Mouse (Mus musculus): Measurements from ENCODE around the gene Aip.
"Not testable (repeated sequence)": the region's sequence is repeated elsewhere in the genome, so short reads cannot be mapped to it uniquely, and the experiment has no call there.

Gene Aip

DNA sequence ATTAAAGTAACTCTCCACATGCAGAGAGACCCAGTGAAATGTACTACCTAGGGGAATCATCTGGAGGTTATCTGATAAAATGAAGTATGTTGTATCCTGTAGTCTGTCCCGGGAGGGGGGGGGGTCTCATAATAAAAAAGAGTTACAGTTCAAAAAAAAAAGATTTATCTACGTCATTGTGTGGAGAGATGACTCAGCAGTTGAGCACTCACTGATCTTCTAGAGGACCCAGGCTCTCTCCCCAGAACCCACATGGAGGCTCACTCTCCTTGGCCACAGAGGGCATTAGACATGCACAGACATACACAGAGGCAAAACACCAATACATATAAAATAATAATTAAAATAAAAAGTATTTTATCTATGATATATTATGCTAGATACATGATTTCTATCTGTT lies 34.3 kb downstream of the Aip start:
- no peak for DNase-seq (ENCODE audit: low spot score)

DNA sequence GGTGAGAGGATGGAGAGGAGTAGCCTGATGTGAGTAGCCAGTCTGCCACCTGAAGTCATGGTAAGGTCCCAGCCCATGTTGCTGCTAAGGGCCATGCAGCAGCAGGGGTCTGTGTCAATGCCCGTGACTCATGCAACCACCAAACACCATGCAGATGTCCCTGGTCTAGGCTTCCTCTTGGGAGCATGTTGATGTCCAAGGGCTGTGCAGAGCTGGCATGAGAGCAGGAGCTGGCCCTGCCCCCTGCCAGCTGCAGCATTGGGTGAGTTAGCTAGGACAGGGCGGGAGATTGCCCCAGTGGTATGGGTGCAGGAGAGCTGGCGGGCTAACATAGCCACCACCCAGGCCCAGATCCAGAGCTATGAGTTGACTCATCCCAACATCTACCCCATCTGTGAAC lies 35.2 kb downstream of the Aip start:
- no peak for DNase-seq (ENCODE audit: low spot score)

DNA sequence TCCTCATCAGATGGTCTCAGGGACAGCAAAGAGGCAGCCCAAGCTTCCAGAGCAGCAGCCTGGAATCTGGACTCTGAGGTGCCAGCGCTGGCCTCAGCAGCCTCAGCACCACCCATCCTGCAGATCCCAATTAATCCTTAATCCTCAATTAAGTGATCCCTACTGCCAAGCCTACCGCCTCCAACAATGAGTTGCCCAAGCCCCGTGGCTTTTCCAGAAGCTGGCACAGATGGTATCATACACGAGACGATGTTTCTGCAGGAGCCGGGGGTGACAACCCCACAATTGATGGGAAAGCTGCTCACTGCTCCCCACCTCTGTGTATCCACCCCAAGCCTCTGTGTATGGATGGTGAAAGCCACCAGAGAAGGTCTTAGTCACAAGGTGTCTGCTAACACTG lies 36.5 kb downstream of the Aip start:
- DNase-seq (ENCODE audit: low spot score), result no peak

DNA sequence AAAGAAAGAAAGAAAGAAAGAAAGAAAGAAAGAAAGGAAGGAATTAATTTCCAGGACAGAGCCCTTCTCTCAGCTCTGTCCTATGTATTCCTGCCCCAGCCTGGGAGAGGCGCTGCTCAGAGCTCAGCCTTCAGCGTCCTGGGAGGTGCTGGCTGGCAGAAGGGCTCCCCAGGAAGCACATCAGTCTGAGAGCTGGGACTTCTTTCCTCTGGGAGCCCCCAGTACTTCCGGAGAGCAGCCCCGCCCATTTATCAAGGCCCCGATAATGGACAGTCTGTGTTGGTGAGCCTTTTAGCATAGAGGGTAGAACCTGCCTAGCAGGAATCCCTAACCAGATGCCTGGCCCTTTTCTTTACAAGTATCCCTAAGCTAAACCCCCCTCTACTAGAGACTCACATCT lies 37.5 kb downstream of the Aip start:
- DNase-seq (ENCODE audit: low spot score), result no peak

DNA sequence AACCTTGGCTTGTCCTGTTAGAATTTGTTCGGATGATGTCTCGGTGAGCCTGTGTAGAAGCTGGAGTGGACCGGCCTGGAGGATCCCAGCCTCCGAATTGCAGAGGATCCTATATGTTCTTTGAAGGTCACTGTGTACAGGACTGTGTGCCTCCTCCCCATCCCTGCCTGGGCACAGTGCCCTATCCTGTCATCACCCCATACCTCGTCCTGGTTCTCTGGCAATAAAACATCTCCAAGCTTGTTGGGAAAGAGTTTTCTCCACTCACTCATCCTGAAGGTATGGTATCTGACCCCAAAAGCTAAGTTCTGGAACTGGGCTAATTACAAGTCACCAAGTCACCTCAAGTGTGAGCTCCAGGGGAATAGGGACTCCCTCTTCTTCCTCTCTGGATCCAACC lies 38.6 kb downstream of the Aip start:
- DNase-seq (ENCODE audit: low spot score), result no peak

DNA sequence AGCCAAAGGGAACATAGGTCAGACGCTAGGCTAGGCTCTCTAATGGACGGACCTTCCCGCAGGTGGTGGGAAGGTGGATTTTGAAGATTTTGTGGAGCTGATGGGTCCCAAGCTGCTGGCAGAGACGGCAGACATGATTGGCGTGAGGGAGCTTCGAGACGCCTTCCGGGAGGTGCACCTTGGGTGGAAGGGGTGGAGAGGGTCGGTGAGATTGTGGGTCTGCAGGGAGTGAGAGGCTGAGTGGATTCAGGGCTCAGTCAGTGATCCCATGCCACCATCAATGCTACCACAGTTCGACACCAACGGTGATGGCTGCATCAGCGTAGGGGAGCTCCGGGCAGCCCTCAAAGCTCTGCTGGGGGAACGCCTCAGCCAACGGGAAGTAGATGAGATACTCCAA lies 39.5 kb downstream of the Aip start:
- DNase-seq (ENCODE audit: low spot score), result no peak

DNA sequence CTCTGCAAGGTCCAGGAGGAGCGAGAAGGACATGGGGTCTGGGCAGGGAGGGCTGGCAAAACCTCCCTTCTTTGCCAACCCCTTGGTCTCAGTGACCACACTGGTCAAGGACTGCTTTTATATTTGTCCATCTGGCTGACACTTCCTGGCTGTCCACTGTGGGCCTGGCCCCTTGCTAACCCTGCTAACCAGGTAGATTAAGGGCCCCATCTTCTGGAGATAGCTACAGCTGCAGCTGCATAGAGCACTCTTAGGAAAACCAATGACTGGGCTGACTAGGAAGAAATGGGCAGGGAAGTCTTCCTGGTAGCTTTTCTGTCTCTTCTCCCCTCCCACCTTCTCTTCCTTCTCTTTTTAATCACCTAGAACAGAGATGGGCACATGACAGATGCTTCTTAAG lies 40.7 kb downstream of the Aip start:
- DNase-seq (ENCODE audit: low spot score), result no peak

DNA sequence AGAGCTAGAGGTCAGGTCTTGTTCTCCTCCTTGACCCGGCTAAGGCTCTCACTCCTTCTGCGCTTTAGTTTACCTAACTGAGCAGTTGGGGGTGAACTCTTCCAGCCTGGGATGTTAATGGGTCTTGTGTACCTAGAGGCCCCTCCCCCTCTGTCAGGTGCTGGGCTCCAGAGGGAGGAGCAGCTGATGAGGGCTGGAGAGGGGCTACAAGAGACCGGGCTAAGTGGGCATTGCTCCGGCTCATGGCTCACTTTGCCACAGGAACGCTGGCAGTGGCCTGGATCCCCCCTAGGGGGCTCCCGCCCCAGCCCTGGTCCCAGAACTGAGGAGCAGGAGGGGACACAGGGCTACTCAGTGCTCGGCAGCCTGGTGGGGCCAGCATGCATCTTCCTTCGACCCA lies 41.8 kb downstream of the Aip start:
- DNase-seq (ENCODE audit: low spot score), result no peak

DNA sequence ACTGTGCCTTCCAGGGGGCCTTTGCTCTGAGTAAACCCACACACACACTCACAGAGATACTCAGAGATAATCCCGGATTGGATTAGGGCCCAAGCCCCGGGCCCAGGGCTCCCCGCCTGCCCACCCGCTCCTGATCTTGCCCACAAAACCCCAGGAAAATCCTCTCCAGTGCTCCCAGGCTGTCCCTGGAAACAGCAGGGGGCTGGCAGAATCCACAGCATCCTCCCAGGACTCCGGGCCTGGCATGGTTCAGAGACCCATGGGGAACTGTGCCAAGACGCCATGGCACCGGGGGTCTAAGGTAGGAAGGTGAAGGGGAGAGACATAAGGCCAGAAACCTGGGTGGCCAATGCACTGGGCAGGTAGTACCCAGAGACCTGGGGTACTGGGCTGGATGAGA lies 42.3 kb downstream of the Aip start:
- DNase-seq (ENCODE audit: low spot score), result no peak

DNA sequence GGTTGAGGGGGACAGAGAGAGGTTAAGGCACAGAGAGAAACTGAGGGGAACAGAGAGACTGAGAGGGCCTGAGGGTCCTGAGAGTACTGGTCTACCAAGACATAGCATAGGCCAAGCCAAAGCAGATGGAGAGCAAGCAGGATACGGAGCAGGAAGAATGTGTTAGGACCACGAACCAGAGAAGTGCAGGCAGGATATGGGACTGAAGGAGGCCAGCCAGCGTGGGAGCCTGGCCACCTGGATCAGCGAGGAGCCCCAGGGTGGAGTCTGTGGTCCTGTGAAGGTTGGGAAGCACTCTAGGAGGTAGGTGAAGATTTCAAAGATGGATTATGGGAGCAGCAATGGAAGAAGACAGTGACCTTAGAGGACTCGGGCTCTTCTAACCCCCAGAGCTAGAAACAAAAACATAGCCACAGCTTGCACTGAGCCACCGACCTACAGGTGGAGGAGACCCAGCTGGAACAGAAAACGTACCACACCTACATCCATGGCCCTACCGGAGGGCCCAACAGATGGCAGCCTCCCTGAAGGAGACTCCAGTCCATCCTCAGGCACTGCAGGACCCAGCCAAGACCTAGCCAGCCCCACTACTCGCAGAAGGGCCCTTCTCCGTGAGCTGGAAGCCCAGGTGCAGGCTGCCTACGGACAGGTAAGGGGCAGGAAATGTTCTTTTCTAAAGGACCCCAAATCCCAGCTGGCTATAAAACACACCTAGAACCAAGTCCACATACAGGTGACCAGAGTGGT lies 43.3 kb downstream of the Aip start:
- DNase-seq (ENCODE audit: low spot score), result no peak

DNA sequence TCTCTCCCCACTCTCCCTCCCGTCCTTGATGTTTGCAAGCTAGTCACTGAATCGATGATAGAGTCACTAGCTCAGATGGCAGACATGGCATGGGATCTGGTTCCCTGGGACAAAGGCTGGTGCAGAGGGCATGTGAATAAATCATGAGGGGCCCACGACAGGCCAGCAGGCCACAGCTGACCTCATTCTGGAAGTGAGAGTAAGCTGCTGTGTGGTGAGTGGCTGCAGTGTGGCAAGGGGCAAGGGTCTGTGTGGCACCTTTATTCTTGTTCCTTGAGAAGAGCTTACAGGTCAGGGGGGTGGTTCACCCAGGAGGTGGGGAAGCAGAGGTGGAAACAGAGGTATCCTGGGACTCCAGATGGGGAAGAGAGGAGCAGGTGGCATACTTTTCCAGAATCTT lies 44.3 kb downstream of the Aip start, which contains the start of gene Cabp2:
Cabp2 (plus strand) TSS at position 185 of the 400 bp plus-strand sequence.
- DNase-seq (ENCODE audit: low spot score), result no peak

DNA sequence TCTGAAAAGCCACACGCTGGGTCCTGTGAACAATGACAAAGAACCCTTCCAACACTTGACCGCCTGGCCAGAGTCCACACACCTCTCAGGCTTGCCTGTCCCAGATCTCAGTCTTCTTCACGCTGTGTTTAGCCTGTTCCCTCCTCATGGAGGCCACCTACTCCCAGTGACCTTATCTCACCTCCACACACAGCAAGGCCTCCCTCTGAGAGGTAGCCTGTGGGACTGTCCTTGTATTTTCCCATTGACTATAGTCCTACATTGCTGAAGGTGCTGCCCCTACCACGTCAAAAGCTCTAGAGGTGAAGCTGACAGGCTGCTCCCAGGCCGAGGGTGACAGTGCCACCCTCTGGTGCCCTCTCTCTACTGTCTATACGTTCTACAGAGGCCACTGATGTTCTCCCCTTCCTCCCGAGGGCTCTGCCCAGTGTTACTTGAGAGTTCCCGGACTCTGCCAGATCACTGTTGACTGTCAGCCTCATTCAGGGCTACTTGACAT lies 45.1 kb downstream of the Aip start:
- no peak for DNase-seq (ENCODE audit: low spot score)

DNA sequence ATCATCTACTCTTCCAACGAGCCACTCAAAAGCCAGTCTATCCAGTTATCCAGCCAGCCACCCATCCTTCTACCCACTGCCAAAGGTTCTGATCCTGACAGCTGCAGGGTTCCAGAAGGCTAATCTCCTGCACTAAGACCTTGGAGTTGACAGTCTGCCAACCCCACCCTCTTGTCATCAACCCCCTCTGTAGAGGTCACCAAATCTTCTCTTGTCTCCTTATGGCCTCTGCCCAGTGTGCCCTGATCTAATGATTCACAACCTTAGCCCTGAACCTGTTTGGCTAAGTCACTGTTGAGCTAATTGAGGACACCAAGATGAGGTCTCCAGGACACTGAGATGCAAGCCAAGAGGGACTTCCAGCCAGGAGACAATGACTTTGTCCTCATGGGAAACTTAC lies 46.1 kb downstream of the Aip start:
- DNase-seq (ENCODE audit: low spot score), result no peak

DNA sequence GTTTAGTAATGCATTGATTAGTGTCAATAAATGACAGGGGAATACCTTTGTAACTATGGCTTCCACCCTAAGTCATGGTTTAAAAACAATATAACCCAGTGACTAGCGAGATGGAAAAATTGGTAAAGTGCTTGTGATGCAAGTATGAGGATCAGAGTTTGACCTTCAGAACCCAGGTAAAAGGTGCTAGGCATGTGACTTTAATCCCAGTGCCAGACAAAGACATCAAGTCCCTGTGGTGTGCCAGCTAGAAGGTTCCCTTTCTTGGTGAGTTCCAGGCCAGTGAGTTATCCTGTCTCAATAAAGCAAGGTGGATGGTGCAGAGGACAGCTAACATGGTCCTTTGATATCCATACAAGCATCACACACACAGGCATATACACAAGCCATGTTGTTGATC lies 50.1 kb downstream of the Aip start:
- no peak for DNase-seq (ENCODE audit: low spot score)

DNA sequence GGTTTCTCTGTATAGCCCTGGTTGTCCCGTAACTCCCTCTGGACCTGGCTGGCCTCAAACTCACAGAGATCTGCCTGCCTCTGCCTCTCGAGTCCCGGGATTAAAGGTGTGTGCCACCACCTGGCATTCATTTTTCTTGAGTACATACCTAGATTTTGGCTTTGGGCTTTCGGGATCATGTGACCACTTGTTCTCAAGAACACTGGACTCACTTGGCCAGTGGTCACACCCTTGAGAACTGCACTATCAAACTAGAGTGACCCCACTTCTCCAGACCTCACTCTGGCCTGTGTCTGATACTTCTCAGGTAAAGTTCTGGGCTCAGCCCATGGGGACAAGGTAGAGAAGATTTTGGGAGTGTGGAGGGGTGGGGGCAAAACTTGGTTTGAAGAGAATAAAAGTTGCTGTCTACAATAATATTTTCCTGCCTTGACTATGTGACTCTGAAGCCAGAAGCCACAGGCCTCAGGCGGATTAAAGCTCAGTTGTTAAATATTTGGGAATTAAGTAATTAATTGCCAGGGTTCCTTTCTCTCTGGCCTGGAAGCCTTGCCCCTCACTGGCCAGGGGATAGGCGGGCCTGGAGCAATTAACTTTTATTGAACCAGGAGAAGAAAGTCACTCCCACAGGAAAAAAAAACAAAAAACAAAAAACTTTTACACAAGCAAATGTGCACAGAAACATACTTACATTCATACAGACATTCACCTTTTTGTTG lies 52.8 kb downstream of the Aip start:
- no peak for DNase-seq (ENCODE audit: low spot score)

DNA sequence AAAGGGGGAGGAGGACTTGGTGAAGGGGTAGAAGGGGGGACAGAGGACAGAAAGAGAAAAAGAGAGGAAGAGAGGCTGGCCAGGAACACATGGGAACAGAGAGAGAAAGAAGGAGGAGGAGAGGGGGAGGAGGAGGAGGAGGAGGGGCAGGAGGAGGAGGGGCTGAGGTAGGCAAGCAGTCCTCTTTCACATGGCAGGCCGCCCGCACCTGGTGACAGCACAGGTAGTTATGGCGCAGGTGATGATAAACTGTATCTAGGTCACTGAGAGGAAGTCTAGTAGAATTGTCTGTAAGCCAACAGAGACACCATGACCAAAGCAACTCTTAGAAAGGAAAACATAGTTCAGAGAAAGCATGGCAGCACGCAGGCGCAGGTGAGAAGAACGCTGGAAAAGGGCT lies 54.3 kb downstream of the Aip start:
- no peak for DNase-seq (ENCODE audit: low spot score)

DNA sequence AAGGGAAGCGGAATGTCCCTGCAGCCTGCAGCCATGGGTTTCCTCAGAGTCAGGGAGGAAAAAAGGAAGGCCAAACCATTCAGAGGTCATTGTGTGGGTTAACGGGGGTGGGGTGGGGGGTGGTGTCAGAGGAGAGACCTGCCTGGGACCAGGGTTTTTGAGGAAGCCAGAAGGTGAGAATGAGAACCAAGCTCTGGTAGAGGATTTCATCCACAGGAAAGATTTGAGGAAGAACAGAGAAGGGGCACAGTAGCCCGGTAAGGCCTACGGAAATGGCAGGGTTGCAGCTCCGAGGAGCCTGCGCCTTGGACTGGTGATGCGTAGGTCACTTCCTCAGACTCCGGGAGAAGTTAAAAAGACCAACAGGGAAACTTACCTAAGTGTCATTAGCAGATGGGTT lies 54.9 kb downstream of the Aip start:
- no peak for DNase-seq (ENCODE audit: low spot score)

DNA sequence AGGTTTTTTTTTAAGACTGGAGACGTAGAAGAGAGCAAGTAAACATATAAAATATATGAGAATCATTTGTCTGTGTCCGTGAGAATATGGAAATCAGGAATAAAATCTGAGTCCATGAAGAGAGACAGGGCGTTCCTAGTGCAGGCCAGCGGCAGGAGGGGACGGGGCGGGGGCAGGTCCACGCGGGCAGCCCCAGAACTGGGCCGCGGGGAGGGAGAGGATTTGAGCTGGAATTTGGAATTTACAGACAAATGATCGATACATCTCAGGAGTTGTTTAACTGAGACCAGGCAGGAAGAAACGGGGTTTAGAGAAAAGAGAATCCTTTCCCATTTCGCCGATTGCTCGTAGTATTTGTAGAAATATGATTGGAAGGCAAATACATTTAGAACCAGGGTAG lies 55.3 kb downstream of the Aip start:
- no peak for DNase-seq (ENCODE audit: low spot score)

DNA sequence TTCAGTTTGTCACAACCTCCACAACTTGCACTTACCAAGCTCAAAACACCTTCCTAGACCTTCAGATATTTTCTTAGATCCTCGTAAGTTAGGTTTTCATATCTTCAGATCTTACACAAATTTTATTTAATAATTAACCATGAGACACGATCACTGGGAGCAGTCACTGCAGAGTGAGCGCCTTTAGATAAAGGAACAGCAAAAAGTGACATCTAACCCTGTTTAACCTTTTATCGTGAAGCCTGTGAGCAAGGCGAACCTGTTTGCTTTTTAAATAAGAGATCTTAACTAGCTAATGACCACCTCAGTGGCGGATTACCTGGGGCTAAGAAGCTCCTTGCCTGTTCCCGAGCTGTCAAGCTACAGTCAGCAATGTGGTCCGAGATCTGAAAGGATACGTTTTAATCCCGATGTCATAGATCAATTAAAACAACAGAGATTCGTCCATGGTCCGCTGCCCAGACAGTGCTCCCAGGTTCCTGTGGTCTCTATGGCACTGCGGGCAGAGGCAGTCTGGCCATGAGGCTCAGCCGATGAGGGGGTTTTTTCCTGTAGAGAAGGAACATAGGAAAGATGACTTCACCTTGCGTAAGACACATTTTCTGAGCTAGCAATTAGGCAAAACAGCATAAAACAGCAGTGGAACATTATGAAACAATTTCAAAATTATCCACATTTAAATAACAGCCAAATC lies 56.8 kb downstream of the Aip start:
- no peak for DNase-seq (ENCODE audit: low spot score)

DNA sequence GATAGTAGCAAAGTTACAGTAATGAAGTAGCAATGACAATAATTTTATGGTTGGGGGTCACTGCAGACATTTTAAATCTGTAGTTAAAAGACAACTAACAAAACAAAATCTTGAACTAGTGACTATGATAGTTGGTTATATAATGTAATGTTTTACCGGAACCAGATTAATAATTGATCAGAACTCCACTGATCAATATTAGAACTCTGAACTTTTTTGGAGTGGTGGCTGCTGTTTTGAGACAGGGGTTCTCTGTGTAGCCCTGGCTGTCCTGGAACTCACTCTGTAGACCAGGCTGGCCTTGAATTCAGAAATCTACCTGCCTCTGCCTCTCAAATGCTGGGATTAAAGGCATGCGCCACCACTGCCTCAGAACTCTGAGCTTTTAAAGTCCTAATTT lies 57.4 kb downstream of the Aip start:
- DNase-seq (ENCODE audit: low spot score), result not testable (repeated sequence)

DNA sequence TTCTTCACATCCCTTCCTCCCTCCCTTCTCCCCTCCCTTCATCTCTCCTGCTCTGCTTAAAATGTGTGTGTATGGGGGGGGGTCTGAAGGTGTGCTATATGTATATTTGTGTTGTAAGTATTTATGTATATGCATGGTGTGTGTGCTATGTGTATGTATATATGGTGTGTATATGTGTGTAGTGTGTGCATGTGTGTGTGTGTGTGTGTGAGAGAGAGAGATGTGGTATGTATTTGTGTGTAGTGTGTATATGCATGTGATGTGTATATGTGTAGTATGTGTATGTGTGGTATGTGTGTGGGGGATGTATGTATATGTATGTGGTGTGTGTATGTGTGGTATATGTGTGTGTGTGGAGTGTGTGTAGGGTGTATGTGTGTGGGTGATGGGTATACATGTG lies 58.8 kb downstream of the Aip start:
- DNase-seq (ENCODE audit: low spot score), result no peak

DNA sequence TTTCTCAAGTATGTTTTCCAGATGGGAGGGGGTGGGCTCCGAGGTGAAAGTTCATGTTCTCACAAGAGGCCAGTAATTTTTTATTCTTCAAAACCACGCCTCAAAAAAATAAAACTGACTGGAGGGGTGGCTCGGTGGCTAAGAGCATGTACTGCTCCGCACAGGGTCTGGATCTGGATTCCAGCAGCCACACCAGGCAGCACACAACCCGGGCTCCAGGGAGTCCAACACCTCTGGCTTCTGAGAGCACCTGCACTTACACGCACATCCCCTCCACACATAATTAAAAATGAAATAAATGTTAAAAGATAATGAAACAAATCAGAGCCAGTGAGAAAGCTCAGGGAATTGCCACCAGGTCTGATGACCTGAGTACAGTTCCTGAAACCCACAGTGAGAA lies 59.4 kb downstream of the Aip start:
- no peak for DNase-seq (ENCODE audit: low spot score)

DNA sequence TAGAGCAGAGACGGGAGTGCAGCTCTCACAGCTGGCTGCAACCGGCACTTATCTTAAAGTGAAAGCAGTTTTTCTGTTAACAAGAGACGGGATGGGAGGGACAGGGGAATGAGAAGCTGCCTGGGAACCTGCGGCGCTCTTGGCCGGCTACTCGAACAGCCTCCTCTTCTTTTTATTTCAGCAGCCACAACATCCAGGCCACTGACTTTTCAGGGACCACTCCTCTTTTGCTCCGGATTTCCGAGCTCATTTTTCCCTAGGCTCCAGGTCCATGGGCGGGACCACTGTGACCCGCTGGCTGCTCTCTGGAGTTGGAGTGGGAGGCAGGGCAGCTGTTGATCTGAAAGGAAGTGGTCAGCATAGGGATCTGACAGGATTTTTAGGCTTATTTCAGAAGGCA lies 61.2 kb downstream of the Aip start:
- DNase-seq (ENCODE audit: low spot score), result not testable (repeated sequence)

Measured in embryo, embryonic 10.5 days (tissue).